ENCODE assay signal across 11 mouse cellular contexts in the genomic region with DNA sequence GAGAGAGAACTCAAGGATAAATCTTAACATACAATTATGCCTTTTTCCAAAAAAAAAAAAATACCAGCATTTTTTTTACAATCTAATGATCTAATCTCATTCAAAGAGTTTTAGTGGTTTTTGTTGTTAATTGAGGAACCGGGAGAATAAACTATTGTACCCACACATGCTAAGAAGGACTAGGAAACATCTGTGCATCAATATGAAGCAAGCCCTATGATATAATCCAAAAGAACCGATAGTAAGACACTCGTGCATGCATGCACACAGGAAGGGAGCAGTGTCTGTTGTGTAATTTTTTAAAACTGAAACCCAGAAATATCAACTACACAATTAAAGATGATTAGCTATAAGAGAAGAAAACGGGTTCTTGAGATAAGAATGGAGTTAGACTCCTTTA.
"Had no signal": no experiment of that assay in that cellular context is flagged by ENCODE, and none has a peak within 500 bp of the region (broad histone marks: within the 10 kb centered on the region; RNA-seq: fewer than 3 reads in every experiment).

No protein-coding gene starts in this region.

- H3K4me2 ChIP-seq: limb, embryonic 13.5 days had no signal

- H3K27ac ChIP-seq: limb, embryonic 13.5 days; liver, embryonic 15.5 days had no signal

- H3K9me3 ChIP-seq: limb, embryonic 10.5 days; limb, embryonic 13.5 days; liver, embryonic 12.5 days; liver, embryonic 15.5 days; lung, embryonic 15.5 days had no signal

- H3K36me3 ChIP-seq: limb, embryonic 10.5 days; limb, embryonic 13.5 days; liver, embryonic 12.5 days; liver, embryonic 15.5 days; lung, embryonic 15.5 days had no signal

- DNase-seq: kidney, adult 9 months; kidney, postnatal 14 days; kidney, postnatal 4 days; lung, adult 18-20 months; lung, postnatal 10 days; midbrain, embryonic 14.5 days had no signal

- H3K27me3 ChIP-seq: limb, embryonic 13.5 days; liver, embryonic 12.5 days; liver, embryonic 15.5 days; lung, embryonic 15.5 days had no signal

- H3K4me3 ChIP-seq: limb, embryonic 10.5 days; limb, embryonic 13.5 days; liver, embryonic 12.5 days; liver, embryonic 15.5 days; lung, embryonic 15.5 days had no signal

- H3K9ac ChIP-seq: limb, embryonic 13.5 days; liver, embryonic 12.5 days; liver, embryonic 15.5 days; lung, embryonic 15.5 days had no signal
